Mouse (Mus musculus): ENCODE measurements at regions not wholly inside any gene's neighbourhood (a gene's known extent, or its start where the extent isn't known, plus 50 kb on each side); places are given as distances from the start of the nearest gene placed in this dataset.

DNA sequence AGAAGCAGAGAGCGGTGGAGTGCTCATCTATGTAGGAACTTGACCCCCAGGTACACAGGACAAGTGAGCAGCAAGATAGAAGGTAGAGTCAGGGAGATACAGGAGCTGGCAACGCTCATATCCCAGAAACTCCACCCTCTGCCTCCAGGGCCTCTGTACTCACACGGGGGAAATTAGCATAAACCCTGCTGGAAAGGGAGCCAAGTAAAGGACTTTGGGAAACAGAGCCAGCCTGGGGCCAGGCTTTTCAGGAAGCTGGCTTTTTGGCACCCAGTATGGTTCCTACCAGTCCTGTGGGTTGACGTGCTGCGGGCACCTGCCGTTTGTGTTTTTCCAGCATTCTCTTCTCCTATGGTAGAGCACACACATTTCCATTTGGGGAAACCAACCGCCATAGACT, 128.2 kb upstream of the Hmga2 start:
- TF ChIP-seq POLR2A (IDR thresholded peaks at IDR 0.05; ENCODE audit: borderline replicate concordance, insufficient read depth, low read length) (no peak), CTCF (IDR thresholded peaks at IDR 0.05; ENCODE audit: borderline replicate concordance, insufficient read depth, low read depth, low read length) (no peak)

Data from cerebellum, adult 2 months (tissue).